Mouse (Mus musculus) embryonic stem cell, embryonic (primary cell): ENCODE results near the gene Hist1h2br.
"Not testable (repeated sequence)": the region's sequence is repeated elsewhere in the genome, so short reads cannot be mapped to it uniquely, and the experiment has no call there.

ENCODE experiments used
- CTCF ChIA-PET, 4 experiments: fragments of 300-600 bp in 2 of 4; fragments of 350-600 bp in 2 of 4; sonication (Branson Sonifier 250); formaldehyde crosslinking; loops; one replicate each; lab custom pipeline; 2022; ENCODE audit warnings: inconsistent platforms in 2 of 4; lab: Charles Lee
- POLR2A ChIA-PET, 4 experiments: fragments of 300-600 bp in 2 of 4; fragments of 350-600 bp in 2 of 4; sonication (Branson Sonifier 250); formaldehyde crosslinking; loops; one replicate each; lab custom pipeline; 2022; ENCODE audit warnings: antibody characterized with exemption in 4 of 4, inconsistent platforms in 1 of 4; lab: Charles Lee

Gene Hist1h2br

GRCm38 (mm10) chr13:21833461-21833860 lies at the start of gene Hist1h2br, which contains the start of gene Hist1h2ap:
Gene Hist1h2br, plus strand, starts transcription at chr13:21833743.
Gene Hist1h2ap, minus strand, starts transcription at chr13:21833507.
- POLR2A ChIA-PET, CTCF ChIA-PET: not testable (repeated sequence)

GRCm38 (mm10) chr13:21784311-21784710 lies 49.2 kb upstream of the Hist1h2br start:
- POLR2A ChIA-PET, result interaction anchor here in 3 of 4 experiments (0.6 to 22.5 kb wide), 32 partner anchors 9 to 1980 kb away, joined by 3 to 823 read pairs (median 4); partner anchors contain the start of genes Hist1h2ai (in 3 of the 3), Hist1h2ak (in 3 of the 3), Hist1h2bj (in 3 of the 3) and Hist1h2bl (in 3 of the 3)
- CTCF ChIA-PET, result interaction anchor here in 1 of 4 experiments (0.7 kb wide), 1 partner anchor 49 kb away, joined by 3 read pairs; no protein-coding TSS in a partner anchor

- CTCF ChIA-PET, result interaction anchor here in 1 of 4 experiments (1.5 kb wide), 1 partner anchor 257 kb away, joined by 3 read pairs; the partner anchor contains the start of genes Hist1h2ag and Hist1h2bj
- POLR2A ChIA-PET, result interaction anchor here (0.6 to 22.5 kb wide), 86 partner anchors 7 to 1977 kb away, joined by 3 to 823 read pairs (median 6); partner anchors contain the start of genes Hist1h2ai (in 4 of the 4), Hist1h2ak (in 4 of the 4), Hist1h2bl (in 4 of the 4) and Hist1h2bn (in 4 of the 4)
These were observed 47.2 kb upstream of the Hist1h2br start for GRCm38 (mm10) chr13:21786189-21786898.

- ChIA-PET CTCF (interaction anchor here in 2 of 4 experiments (0.6 to 1.5 kb wide), 2 partner anchors 43 to 256 kb away, joined by 3 to 4 read pairs; partner anchors contain the start of genes Hist1h2ag (in 1 of the 2) and Hist1h2bj (in 1 of the 2)), POLR2A (interaction anchor here (0.6 to 22.5 kb wide), 94 partner anchors 8 to 1973 kb away, joined by 3 to 823 read pairs (median 5); partner anchors contain the start of genes Hist1h2ag (in 4 of the 4), Hist1h2ai (in 4 of the 4), Hist1h2ak (in 4 of the 4) and Hist1h2bj (in 4 of the 4))
These were observed 46.5 kb upstream of the Hist1h2br start, which contains the start of the genes Hist1h2an and Hist1h2bp for GRCm38 (mm10) chr13:21786899-21787629. Gene Hist1h2an, minus strand, starts transcription at chr13:21787218. Gene Hist1h2bp, plus strand, starts transcription at chr13:21787461.

- ChIA-PET POLR2A (interaction anchor here (0.5 to 22.5 kb wide), 82 partner anchors 7 to 1956 kb away, joined by 3 to 823 read pairs (median 7); partner anchors contain the start of genes Hist1h2ag (in 4 of the 4), Hist1h2ai (in 4 of the 4), Hist1h2ak (in 4 of the 4) and Hist1h2bj (in 4 of the 4)), CTCF (interaction anchor here in 2 of 4 experiments (0.6 to 1.5 kb wide), 2 partner anchors 44 to 255 kb away, joined by 3 to 4 read pairs; partner anchors contain the start of genes Hist1h2ag (in 1 of the 2) and Hist1h2bj (in 1 of the 2))
These were observed 45.6 kb upstream of the Hist1h2br start for GRCm38 (mm10) chr13:21787760-21788593.

GRCm38 (mm10) chr13:21789925-21790324 lies 43.6 kb upstream of the Hist1h2br start:
- ChIA-PET CTCF (no interaction called here), POLR2A (interaction anchor here in 3 of 4 experiments (0.5 to 22.5 kb wide), 26 partner anchors 9 to 618 kb away, joined by 3 to 823 read pairs (median 10); partner anchors contain the start of genes Hist1h1b (in 3 of the 3), Hist1h2ai (in 3 of the 3), Hist1h2ak (in 3 of the 3) and Hist1h2bl (in 3 of the 3))

- CTCF ChIA-PET, result no interaction called here
- POLR2A ChIA-PET, result interaction anchor here (0.5 to 22.5 kb wide), 55 partner anchors 8 to 1948 kb away, joined by 3 to 823 read pairs (median 5); partner anchors contain the start of genes Hist1h2ak (in 4 of the 4), Hist1h2bn (in 4 of the 4), Hist1h1b (in 3 of the 4) and Hist1h2ai (in 3 of the 4)
These were observed 42.8 kb upstream of the Hist1h2br start for GRCm38 (mm10) chr13:21790601-21791283.

GRCm38 (mm10) chr13:21795584-21795983 lies 38.0 kb upstream of the Hist1h2br start:
- ChIA-PET POLR2A (interaction anchor here in 2 of 4 experiments (0.9 to 1.5 kb wide), 4 partner anchors 8 to 85 kb away, joined by 3 to 5 read pairs (median 4); partner anchors contain the start of genes Hist1h1b (in 1 of the 2), Hist1h2an (in 1 of the 2) and Hist1h2bp (in 1 of the 2)), CTCF (no interaction called here)

GRCm38 (mm10) chr13:21797163-21797562 lies 36.4 kb upstream of the Hist1h2br start:
- POLR2A ChIA-PET, CTCF ChIA-PET: not testable (repeated sequence)

GRCm38 (mm10) chr13:21803058-21803457 lies 30.5 kb upstream of the Hist1h2br start:
- CTCF ChIA-PET, POLR2A ChIA-PET: not testable (repeated sequence)

GRCm38 (mm10) chr13:21810073-21810472 lies 23.5 kb upstream of the Hist1h2br start, which contains the start of the genes Hist1h2bq and Hist1h2ao:
Gene Hist1h2bq, minus strand, starts transcription at chr13:21810197.
Gene Hist1h2ao, plus strand, starts transcription at chr13:21810465.
- POLR2A ChIA-PET, CTCF ChIA-PET: not testable (repeated sequence)

- CTCF ChIA-PET, POLR2A ChIA-PET: not testable (repeated sequence)
These were observed 22.5 kb upstream of the Hist1h2br start for GRCm38 (mm10) chr13:21811074-21811473.

- CTCF ChIA-PET, result not testable (repeated sequence)
These were observed 22.0 kb upstream of the Hist1h2br start, which contains the start of gene Hist1h4m for GRCm38 (mm10) chr13:21811539-21811938. Gene Hist1h4m, plus strand, starts transcription at chr13:21811746.

GRCm38 (mm10) chr13:21812092-21812491 lies 21.5 kb upstream of the Hist1h2br start:
- CTCF ChIA-PET, result not testable (repeated sequence)
- POLR2A ChIA-PET, result interaction anchor here in 3 of 4 experiments (0.6 to 1.1 kb wide), 7 partner anchors 10 to 231 kb away, joined by 4 to 11 read pairs (median 4); partner anchors contain the start of genes Hist1h2ag (in 1 of the 3), Hist1h2ah (in 1 of the 3), Hist1h2bj (in 1 of the 3) and Hist1h2bk (in 1 of the 3)

More at GRCm38 (mm10) chr13:21811539-21811938, 22.0 kb upstream of the Hist1h2br start, which contains the start of gene Hist1h4m:
- POLR2A ChIA-PET, result interaction anchor here in 3 of 4 experiments (0.6 to 1.1 kb wide), 7 partner anchors 11 to 232 kb away, joined by 4 to 11 read pairs (median 4); partner anchors contain the start of genes Hist1h2ag (in 1 of the 3), Hist1h2ah (in 1 of the 3), Hist1h2bj (in 1 of the 3) and Hist1h2bk (in 1 of the 3)

- CTCF ChIA-PET, result not testable (repeated sequence)
- POLR2A ChIA-PET, result interaction anchor here in 3 of 4 experiments (0.6 to 4.1 kb wide), 16 partner anchors 10 to 1591 kb away, joined by 3 to 29 read pairs (median 10); partner anchors contain the start of genes Hist1h4n (in 3 of the 3), Hist1h2ag (in 2 of the 3), Hist1h2an (in 2 of the 3) and Hist1h2bj (in 2 of the 3)
These were observed 13.3 kb upstream of the Hist1h2br start for GRCm38 (mm10) chr13:21820082-21820890.
